Mouse (Mus musculus) lung, adult 2 months (tissue): ENCODE data around the gene Adamts14.

Experiments
- CTCF ChIP-seq: fragments of 200-500 bp; IDR thresholded peaks from 2 replicates; pipeline ENCODE4 v1.5.1; 2011; ENCODE audit warnings: mild to moderate bottlenecking, low read length, control low read depth; ENCODE audit not compliant: insufficient read depth
- POLR2A ChIP-seq: fragments of 200-500 bp; IDR thresholded peaks from 2 replicates; pipeline ENCODE4 v1.6.1; 2011; ENCODE audit warnings: low read depth, mild to moderate bottlenecking, control low read depth, low read length, borderline replicate concordance; ENCODE audit errors: extremely low read depth

DNA sequence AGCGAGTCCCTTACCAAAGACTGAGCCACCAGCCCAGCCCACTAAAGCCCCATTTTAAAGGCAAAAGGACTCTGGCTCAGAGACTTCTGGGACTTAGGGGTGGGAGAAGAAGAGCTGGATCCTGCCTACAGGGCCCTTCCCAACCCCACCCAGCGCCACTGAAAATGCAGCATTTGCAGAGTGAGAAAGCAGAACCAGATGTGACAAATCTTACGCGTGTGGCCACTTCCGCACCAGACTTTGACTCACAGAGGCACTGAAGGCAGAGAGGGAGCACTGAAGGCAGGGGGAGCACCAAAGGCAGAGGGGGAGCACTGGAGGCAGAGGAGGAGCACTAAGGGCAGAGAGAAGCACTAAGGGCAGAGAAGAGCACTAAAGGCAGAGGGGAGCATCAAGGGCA, 5.9 kb downstream of the Adamts14 start:
- no peak for TF ChIP-seq POLR2A
- TF ChIP-seq CTCF: no peak
